Mouse (Mus musculus): Measurements from ENCODE around the gene Rbbp4. TPM values are rescaled to one million over a fixed set of nuclear protein-coding genes. Genes with fewer than 3 reads are reported as not detected.

The Rbbp4 gene
- polyA plus RNA-seq, 1 experiment from 2014 or later = 522 TPM

DNA sequence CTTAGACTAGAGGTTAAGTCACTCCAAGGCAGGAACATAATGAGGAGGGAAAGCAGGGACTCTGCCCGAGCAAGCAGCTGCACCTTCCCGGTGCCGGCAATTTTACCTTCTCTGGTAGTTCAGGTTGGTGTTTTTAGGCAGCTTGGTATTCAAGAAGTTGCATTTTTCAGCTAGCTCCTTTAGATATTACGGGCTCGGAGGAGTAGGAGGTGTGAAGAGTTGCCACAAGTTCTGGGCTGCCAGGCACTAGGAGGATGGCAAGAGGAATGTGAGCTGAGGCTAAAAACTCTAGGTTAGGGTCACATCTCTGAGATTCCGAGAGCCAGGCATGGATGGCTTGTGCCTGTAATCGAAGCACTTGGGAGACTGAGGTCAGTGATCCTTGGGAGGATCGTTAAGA, 45.5 kb downstream of the Rbbp4 start:
- peaks cover 41% of the 10 kb centered on the region for H3K27me3 ChIP-seq
- no peak overlapping the region for H3K4me3 ChIP-seq
- no peaks in the 10 kb centered on the region for H3K9me3 ChIP-seq
- no peak overlapping the region for H3K27ac ChIP-seq
- no peak overlapping the region for H3K4me2 ChIP-seq (replicated peaks)
- H3K9ac ChIP-seq = no peak overlapping the region
- H3K4me1 ChIP-seq = peaks cover 21% of the 10 kb centered on the region
- no peaks in the 10 kb centered on the region for H3K36me3 ChIP-seq
- WGBS = 88% methylated on average over 8 of the region's 8 CpGs
- no peak for ATAC-seq (ENCODE audit: insufficient number of reproducible peaks, insufficient read depth, low FRiP score, low TSS enrichment)

DNA sequence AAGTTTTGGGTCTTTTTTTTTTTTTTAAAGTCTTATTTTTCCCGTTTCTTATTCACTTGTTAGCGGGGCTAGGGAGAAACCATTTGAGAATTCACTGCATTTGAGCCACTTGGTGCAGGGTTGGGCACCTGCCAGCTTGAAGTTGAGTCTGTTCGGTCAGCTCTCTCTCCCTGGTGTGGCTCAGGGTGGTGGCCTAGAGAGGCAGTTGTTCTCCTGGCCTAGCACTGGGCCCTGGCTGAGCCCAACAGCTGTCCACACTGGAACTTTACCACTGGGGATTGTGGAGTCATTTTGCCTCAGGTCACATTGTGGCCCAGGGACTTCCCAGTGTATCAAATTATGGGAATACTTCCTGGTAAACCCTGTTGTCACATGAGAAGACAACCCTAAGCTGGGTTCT, 47.1 kb downstream of the Rbbp4 start:
- H3K27ac ChIP-seq = no peak overlapping the region
- no peak for ATAC-seq (ENCODE audit: insufficient number of reproducible peaks, insufficient read depth, low FRiP score, low TSS enrichment)
- no peaks in the 10 kb centered on the region for H3K9me3 ChIP-seq
- H3K4me3 ChIP-seq = no peak overlapping the region
- no peaks in the 10 kb centered on the region for H3K36me3 ChIP-seq
- peaks cover 15% of the 10 kb centered on the region for H3K4me1 ChIP-seq
- H3K27me3 ChIP-seq = peaks cover 32% of the 10 kb centered on the region
- no peak overlapping the region for H3K9ac ChIP-seq
- WGBS = 31% methylated on average over 3 of the region's 3 CpGs
- H3K4me2 ChIP-seq (replicated peaks) = peak overlapping the region; percentile 98

DNA sequence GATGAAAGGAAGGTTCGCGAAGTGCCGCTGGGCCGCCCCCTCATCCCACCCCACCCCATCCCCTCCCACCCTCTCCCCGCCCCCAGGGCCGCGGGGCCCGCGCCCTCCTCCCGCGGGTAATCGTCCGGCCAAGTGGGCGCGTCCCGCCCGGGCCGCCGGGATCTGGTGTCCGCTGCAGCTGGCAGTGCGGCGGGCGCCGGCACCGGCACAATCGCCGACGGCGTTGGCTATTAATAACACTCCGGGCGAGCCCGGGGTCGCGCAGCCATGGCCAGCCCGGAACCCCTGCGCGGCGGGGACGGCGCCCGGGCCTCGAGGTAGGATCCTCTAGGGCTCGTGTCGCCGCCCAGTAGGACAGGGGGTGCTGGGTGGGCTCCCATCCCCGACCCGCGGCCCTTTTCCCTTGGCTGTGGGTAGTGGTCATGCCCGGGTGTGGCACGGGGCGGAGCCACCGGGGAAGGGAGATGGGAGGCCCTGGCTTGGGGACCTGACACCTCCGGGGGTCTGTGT, 47.6 kb downstream of the Rbbp4 start, which contains the start of gene Sync:
Gene Sync, plus strand, starts transcription at position 146 of the 510 bp plus-strand sequence.
- H3K27me3 ChIP-seq = peaks cover 30% of the 10 kb centered on the region
- peaks cover 15% of the 10 kb centered on the region for H3K4me1 ChIP-seq
- H3K36me3 ChIP-seq = no peaks in the 10 kb centered on the region
- 0 out of 2 replicates have a peak, but pooled peaks have one; percentile 52 for ATAC-seq (ENCODE audit: insufficient number of reproducible peaks, insufficient read depth, low FRiP score, low TSS enrichment)
- under 1% methylated on average over 53 of the region's 53 CpGs for WGBS
- peak within 1 kb of the TSS; percentile 58 for H3K9ac ChIP-seq
- H3K9me3 ChIP-seq = no peaks in the 10 kb centered on the region
- H3K27ac ChIP-seq = 0 out of 2 replicates have a peak within 1 kb of the TSS, but pooled peaks have one; percentile 24
- H3K4me3 ChIP-seq = peak within 1 kb of the TSS; percentile 52
- H3K4me2 ChIP-seq (replicated peaks) = peak within 1 kb of the TSS; percentile 98

DNA sequence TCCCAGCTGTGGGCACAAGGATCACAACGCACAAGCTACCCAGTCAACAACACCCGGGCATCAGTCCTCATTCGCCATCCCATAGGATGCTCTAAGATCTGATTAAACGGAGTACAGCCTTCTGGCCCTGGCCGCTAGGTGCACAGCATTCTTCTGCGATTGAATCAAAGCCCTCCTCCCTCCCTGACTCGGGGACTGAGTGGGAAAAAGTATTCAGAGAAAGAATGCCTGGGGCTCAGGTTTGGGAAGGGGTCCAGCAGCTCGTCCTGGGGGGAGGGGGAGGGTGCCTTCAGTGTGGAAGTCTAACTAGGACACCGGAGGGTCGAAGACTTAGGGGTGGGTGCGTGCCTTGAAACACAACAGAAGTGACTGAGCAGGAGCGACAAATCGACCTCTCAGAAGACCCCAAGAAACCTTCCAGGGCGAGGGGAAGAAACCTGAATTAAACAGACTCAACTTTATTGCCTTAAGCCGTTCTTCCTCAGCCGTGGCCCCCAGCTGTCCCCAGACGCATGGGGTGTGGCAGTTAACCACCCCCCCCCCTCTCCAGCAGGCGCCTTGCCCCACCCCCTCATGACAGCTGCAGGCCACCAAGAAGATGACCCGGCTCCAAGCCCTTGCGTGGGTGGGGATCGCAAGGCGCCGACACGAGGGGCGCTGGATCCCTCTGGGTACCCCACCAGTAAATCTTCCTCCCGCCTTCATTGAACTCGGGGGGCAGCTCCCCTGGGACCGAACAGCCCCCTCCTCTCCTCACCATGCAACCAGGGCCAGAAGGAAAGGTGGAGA, 48.3 kb downstream of the Rbbp4 start:
- H3K4me2 ChIP-seq (replicated peaks) = peak overlapping the region; percentile 98
- 2% methylated on average over 28 of the region's 28 CpGs for WGBS
- H3K4me3 ChIP-seq = peak overlapping the region; percentile 52
- H3K9me3 ChIP-seq = no peaks in the 10 kb centered on the region
- ATAC-seq (ENCODE audit: insufficient number of reproducible peaks, insufficient read depth, low FRiP score, low TSS enrichment) = 0 out of 2 replicates have a peak, but pooled peaks have one; percentile 29
- peak overlapping the region; percentile 58 for H3K9ac ChIP-seq
- peaks cover 30% of the 10 kb centered on the region for H3K27me3 ChIP-seq
- H3K27ac ChIP-seq = 0 out of 2 replicates have a peak overlapping the region, but pooled peaks have one; percentile 24
- peaks cover 15% of the 10 kb centered on the region for H3K4me1 ChIP-seq
- H3K36me3 ChIP-seq = no peaks in the 10 kb centered on the region

DNA sequence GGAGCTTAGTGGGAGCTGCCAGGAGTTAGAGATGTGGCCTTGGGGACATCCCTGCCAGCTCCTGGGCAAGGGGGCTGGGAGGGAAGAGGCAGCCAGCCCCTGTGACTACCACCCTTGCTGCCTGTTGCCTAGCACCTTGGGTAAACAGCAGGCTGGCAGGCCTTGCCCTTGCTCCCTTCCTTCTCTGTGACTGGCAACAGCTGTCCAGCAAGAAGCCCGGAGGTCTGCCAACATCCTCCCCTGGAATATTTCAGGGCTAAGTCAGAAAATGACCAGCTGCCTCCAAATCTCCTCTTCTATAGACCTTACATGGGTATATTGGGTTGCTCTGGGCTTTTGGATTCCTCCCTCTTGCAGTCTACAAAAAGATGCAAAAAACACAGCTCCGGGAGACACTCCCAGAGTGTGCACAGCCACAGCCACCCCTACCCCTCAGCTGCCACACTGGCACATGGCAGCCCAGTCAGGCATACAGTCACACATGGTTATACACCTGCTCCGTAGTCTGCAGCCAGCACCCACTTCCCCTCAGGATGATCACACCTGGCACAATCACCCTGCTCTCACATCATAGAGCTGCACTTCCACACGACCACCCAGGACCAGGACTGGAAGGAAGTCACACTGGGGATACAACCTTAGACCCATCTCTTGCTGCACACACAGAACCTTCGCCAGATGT, 49.0 kb downstream of the Rbbp4 start:
- peak overlapping the region; percentile 52; the same call in 1 of the 2 replicates for H3K4me3 ChIP-seq
- no peaks in the 10 kb centered on the region for H3K9me3 ChIP-seq
- peak; percentile 54 for ATAC-seq (ENCODE audit: insufficient number of reproducible peaks, insufficient read depth, low FRiP score, low TSS enrichment)
- H3K9ac ChIP-seq = no peak overlapping the region
- H3K36me3 ChIP-seq = no peaks in the 10 kb centered on the region
- H3K27ac ChIP-seq = 0 out of 2 replicates have a peak overlapping the region, but pooled peaks have one; percentile 24
- peak overlapping the region; percentile 98 for H3K4me2 ChIP-seq (replicated peaks)
- WGBS = 62% methylated on average over 5 of the region's 5 CpGs
- peaks cover 30% of the 10 kb centered on the region for H3K27me3 ChIP-seq
- peaks cover 15% of the 10 kb centered on the region for H3K4me1 ChIP-seq

DNA sequence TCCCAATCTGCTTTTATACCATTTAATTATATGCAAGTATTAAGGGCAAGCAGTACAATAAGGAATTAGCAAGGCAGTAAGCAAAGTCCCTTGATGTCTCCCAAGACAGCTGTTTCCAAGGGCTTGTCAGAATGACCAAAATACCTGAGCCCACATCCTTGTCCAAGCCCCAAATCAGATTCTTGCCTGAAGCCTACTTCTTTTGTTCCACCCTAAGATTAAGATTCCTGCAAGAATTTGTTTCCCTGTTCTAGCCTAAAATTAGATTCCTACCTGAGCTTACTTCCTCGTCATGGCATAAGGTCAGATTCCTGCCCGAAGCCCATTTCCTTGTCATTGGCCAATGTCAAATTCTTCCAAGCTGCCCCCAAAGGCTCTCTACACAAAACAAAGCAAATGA, 50.5 kb downstream of the Rbbp4 start:
- Histone ChIP-seq H3K4me2 (replicated peaks) (no peak overlapping the region), H3K9ac (no peak overlapping the region), H3K9me3 (no peaks in the 10 kb centered on the region), H3K27me3 (peaks cover 30% of the 10 kb centered on the region), H3K4me1 (peaks cover 15% of the 10 kb centered on the region), H3K36me3 (no peaks in the 10 kb centered on the region), H3K27ac (no peak overlapping the region), H3K4me3 (no peak overlapping the region)
- WGBS = 77% methylated on average over 2 of the region's 2 CpGs
- ATAC-seq (ENCODE audit: insufficient number of reproducible peaks, insufficient read depth, low FRiP score, low TSS enrichment) = no peak

DNA sequence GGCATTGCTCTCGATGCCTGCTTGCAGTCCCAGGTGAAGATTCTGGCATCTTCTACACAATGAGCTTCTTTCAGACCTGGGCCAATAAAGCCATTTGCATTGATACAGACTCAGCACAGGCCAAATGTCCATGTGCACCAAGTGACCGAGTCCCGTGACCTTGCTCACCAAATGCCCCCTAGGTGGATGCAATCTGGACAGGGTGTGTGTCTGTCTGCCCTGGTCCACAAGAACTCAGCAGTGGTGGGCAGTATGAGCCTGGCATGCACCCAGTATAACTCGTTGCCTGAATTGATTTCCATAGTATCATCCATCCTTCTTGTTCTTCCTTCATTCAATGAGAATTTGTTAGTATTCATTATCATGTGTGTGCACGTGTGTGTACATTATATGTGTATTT, 51.9 kb downstream of the Rbbp4 start:
- Histone ChIP-seq H3K27ac (no peak overlapping the region), H3K4me1 (peaks cover 15% of the 10 kb centered on the region), H3K4me2 (replicated peaks) (no peak overlapping the region), H3K9ac (no peak overlapping the region), H3K4me3 (no peak overlapping the region), H3K27me3 (peaks cover 27% of the 10 kb centered on the region), H3K9me3 (no peaks in the 10 kb centered on the region), H3K36me3 (no peaks in the 10 kb centered on the region)
- no peak for ATAC-seq (ENCODE audit: insufficient number of reproducible peaks, insufficient read depth, low FRiP score, low TSS enrichment)
- 77% methylated on average over 5 of the region's 5 CpGs for WGBS

DNA sequence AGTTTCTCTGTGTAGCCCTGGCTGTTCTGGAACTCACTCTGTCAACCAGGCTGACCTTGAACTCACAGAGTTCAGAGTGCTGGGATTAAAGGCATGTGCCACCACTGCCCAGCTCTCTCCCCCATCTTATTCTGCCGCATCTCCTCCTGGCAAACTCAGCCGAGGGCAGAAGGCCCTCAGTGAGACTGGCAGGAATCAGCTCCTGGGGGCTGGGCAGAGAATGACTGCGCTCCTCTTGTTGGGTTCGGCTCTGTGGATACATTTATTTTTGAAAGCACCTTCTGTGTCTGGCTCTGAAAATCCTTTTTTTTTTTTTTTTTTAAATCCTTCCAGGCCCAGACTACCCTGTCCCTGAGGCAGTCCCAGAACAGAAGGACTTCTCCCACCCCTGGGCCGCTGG, 52.4 kb downstream of the Rbbp4 start:
- Histone ChIP-seq H3K4me2 (replicated peaks) (no peak overlapping the region), H3K27me3 (peaks cover 23% of the 10 kb centered on the region), H3K27ac (no peak overlapping the region), H3K36me3 (no peaks in the 10 kb centered on the region), H3K9me3 (no peaks in the 10 kb centered on the region), H3K9ac (no peak overlapping the region), H3K4me1 (peaks cover 13% of the 10 kb centered on the region), H3K4me3 (no peak overlapping the region)
- no peak for ATAC-seq (ENCODE audit: insufficient number of reproducible peaks, insufficient read depth, low FRiP score, low TSS enrichment)
- 78% methylated on average over 5 of the region's 5 CpGs for WGBS

DNA sequence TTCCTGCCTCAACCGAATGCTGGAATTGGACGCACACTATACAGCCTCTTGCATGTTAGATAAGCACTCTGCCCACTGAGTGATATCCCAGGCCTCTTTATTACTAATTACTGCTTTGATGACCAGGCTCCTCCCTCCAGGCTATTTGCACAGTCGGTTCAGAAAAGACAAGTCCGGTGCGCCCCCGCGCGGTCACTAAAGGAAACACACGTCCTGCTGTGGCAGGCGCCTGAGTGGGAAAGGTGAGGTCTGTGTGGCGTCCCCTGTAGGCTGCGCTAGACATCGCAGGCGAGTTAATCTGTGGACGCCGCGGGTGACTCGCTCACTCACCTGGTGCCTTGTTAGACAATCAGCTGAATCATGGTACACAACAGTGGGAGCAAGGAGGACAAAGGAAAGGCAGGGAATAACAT, 58.7 kb downstream of the Rbbp4 start:
- WGBS = 4% methylated on average over 18 of the region's 18 CpGs
- Histone ChIP-seq H3K4me1 (peaks cover 6% of the 10 kb centered on the region; the same call in 1 of the 2 replicates), H3K4me3 (no peak overlapping the region), H3K36me3 (no peaks in the 10 kb centered on the region), H3K4me2 (replicated peaks) (no peak overlapping the region), H3K27me3 (no peaks in the 10 kb centered on the region), H3K9ac (no peak overlapping the region), H3K9me3 (no peaks in the 10 kb centered on the region), H3K27ac (no peak overlapping the region)
- no peak for ATAC-seq (ENCODE audit: insufficient number of reproducible peaks, insufficient read depth, low FRiP score, low TSS enrichment)

DNA sequence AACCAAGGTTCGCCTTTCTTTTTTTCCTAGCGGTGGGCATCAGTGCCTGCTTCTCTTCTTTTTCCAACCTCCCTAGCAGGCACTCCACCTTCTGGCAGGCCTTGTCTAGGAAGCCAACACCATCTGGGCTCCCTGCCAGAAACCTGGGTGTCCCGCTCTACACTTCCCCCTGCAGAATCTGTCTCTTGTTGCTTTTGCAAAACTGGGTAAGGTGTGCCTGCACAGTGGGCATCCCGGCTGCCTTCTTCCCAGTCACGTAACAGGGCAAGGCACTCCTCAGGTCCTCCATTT, 62.5 kb downstream of the Rbbp4 start:
- Histone ChIP-seq H3K27me3 (no peaks in the 10 kb centered on the region), H3K36me3 (no peaks in the 10 kb centered on the region), H3K9ac (no peak overlapping the region), H3K27ac (no peak overlapping the region), H3K4me1 (peaks cover 6% of the 10 kb centered on the region; the same call in 1 of the 2 replicates), H3K4me2 (replicated peaks) (no peak overlapping the region), H3K4me3 (no peak overlapping the region), H3K9me3 (no peaks in the 10 kb centered on the region)
- no peak for ATAC-seq (ENCODE audit: insufficient number of reproducible peaks, insufficient read depth, low FRiP score, low TSS enrichment)
- 37% methylated on average over 5 of the region's 5 CpGs for WGBS

DNA sequence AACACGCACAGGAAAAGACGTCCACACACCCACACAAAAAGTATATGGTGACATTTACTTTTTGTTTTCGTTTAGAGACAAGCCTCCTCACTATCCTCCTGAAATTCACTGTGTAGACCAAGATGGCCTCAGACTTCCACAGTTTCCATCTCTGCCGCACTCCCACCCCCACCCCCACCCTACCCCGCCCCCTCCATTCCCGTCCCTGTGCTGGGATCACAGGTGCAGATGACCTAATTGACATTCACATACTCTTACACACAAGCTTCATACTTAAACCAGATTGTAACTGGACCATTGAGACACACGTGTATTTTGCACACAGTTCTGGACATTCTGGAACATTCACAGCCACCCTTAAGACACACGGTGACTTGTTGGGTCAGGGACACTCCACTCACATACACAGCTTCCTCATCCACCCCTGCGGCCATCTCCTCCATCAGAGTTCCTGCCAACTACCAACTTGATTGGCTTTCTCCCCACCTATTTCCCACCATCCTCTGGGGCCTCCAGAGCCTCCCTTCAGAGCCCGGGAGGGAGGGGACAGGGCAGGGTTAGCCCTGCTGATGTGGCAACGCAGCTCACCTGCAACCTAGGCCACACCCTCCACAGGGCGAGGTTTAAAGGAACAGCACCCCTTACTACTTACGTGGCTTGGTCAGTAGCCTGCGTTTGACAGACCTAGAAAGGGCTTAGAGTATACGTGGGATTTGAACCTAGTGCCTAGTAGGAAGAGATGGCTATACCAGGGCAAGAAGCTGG, 63.0 kb downstream of the Rbbp4 start:
- Histone ChIP-seq H3K27me3 (no peaks in the 10 kb centered on the region), H3K9me3 (no peaks in the 10 kb centered on the region), H3K27ac (no peak overlapping the region), H3K4me2 (replicated peaks) (no peak overlapping the region), H3K36me3 (no peaks in the 10 kb centered on the region), H3K4me3 (no peak overlapping the region), H3K4me1 (peaks cover 6% of the 10 kb centered on the region; the same call in 1 of the 2 replicates), H3K9ac (no peak overlapping the region)
- ATAC-seq (ENCODE audit: insufficient number of reproducible peaks, insufficient read depth, low FRiP score, low TSS enrichment) = no peak
- 14% methylated on average over 15 of the region's 15 CpGs for WGBS
